Mouse (Mus musculus) midbrain, embryonic 15.5 days (tissue): ENCODE data around the gene Vmn1r64. TPM values are rescaled to one million over a fixed set of nuclear protein-coding genes. Genes with fewer than 3 reads are reported as not detected.
"Not testable (repeated sequence)": the region's sequence is repeated elsewhere in the genome, so short reads cannot be mapped to it uniquely, and the experiment has no call there.

ENCODE experiments used
- ATAC-seq: fragments of 200-750 bp; cut with Nextera tagmentation; replicated peaks from 2 replicates; pipeline ENCODE4 v1.8.0; 2017; ENCODE audit warnings: moderate TSS enrichment
- H3K27ac ChIP-seq: fragments of 300-500 bp; sonication (generic); 2 replicates; pipeline ENCODE4 v1.5.1; 2015; ENCODE audit warnings: mild to moderate bottlenecking, inconsistent platforms
- H3K27me3 ChIP-seq: fragments of 300-500 bp; sonication (generic); replicated peaks from 2 replicates; pipeline ENCODE4 v1.6.1; 2015; ENCODE audit warnings: inconsistent platforms
- H3K36me3 ChIP-seq: fragments of 300-500 bp; sonication (generic); replicated peaks from 2 replicates; pipeline ENCODE4 v1.6.1; 2015; ENCODE audit warnings: inconsistent platforms
- H3K4me1 ChIP-seq: fragments of 300-500 bp; sonication (generic); 2 replicates; pipeline ENCODE4 v1.6.1; 2015; ENCODE audit warnings: inconsistent platforms
- H3K4me2 ChIP-seq: fragments of 300-500 bp; sonication (generic); 2 replicates; pipeline ENCODE4 v1.6.1; 2015; ENCODE audit warnings: inconsistent platforms, mild to moderate bottlenecking, moderate library complexity
- H3K4me3 ChIP-seq: fragments of 300-500 bp; sonication (generic); 2 replicates; pipeline ENCODE4 v1.5.1; 2015; ENCODE audit warnings: mild to moderate bottlenecking, inconsistent platforms
- H3K9ac ChIP-seq: fragments of 300-500 bp; sonication (generic); 2 replicates; pipeline ENCODE4 v1.6.1; 2015; ENCODE audit warnings: mild to moderate bottlenecking, inconsistent platforms
- H3K9me3 ChIP-seq: fragments of 300-500 bp; sonication (generic); 2 replicates; pipeline ENCODE4 v1.6.1; 2016; ENCODE audit warnings: inconsistent platforms
- WGBS: fragments of 180-500 bp; shearing (Covaris S2); methylation state at CpG from one replicate; pipeline ENCODE4 v1.1.7; 2015; ENCODE audit warnings: mixed read lengths; 5-methylcytosine and 5-hydroxymethylcytosine counted together
- polyA plus RNA-seq: library from polyadenylated mRNA; unstranded; fragments of >200 nt; fragmentation: Nextera tagmentation; extraction: Ambion mirVana; gene quantifications from 2 replicates; pipeline ENCODE4 v1.2.1, GENCODE M21; 2015

The Vmn1r64 gene
- not detected in 2 replicates for polyA plus RNA-seq

GRCm38 (mm10) chr7:5884442-5884841 lies at the start of gene Vmn1r64:
TSS of gene Vmn1r64 (minus strand) at chr7:5884542.
- Histone ChIP-seq H3K27ac (no peak within 1 kb of the TSS), H3K36me3 (no peaks in the 10 kb centered on the region), H3K9ac (no peak within 1 kb of the TSS), H3K27me3 (no peaks in the 10 kb centered on the region), H3K9me3 (peaks cover 24% of the 10 kb centered on the region), H3K4me2 (no peak within 1 kb of the TSS), H3K4me3 (no peak within 1 kb of the TSS), H3K4me1 (no peaks in the 10 kb centered on the region)
- no peak for ATAC-seq

- no peaks in the 10 kb centered on the region for H3K4me1 ChIP-seq
- H3K27ac ChIP-seq: no peak overlapping the region
- H3K36me3 ChIP-seq: no peaks in the 10 kb centered on the region
- H3K9ac ChIP-seq: no peak overlapping the region
- no peak for ATAC-seq
- no peak overlapping the region for H3K4me2 ChIP-seq
- H3K27me3 ChIP-seq: no peaks in the 10 kb centered on the region
- WGBS: 76% methylated on average over 4 of the region's 4 CpGs
- H3K9me3 ChIP-seq: peaks cover 38% of the 10 kb centered on the region
- H3K4me3 ChIP-seq: no peak overlapping the region
Observed at GRCm38 (mm10) chr7:5899238-5899637, 14.9 kb upstream of the Vmn1r64 start.

GRCm38 (mm10) chr7:5897245-5897644 lies 12.9 kb upstream of the Vmn1r64 start:
- peaks cover 32% of the 10 kb centered on the region for H3K9me3 ChIP-seq
- WGBS: 66% methylated on average over 2 of the region's 2 CpGs
- not testable (repeated sequence) for H3K27ac ChIP-seq, H3K9ac ChIP-seq, H3K27me3 ChIP-seq, H3K4me2 ChIP-seq, H3K4me3 ChIP-seq, ATAC-seq, H3K36me3 ChIP-seq, H3K4me1 ChIP-seq

Other genes starting within 250 kb of the Vmn1r64 start
- not detected in 2 replicates for gene Vmn1r62, start 210.9 kb downstream of the Vmn1r64 start, polyA plus RNA-seq
- gene Vmn1r63, start 79.1 kb downstream of the Vmn1r64 start, polyA plus RNA-seq: not detected in 2 replicates
- gene Vmn1r65, start 126.5 kb upstream of the Vmn1r64 start, polyA plus RNA-seq: not detected in 2 replicates
- gene Nlrp4c, start 160.6 kb upstream of the Vmn1r64 start, polyA plus RNA-seq: not detected in 2 replicates